Mouse (Mus musculus): ENCODE results near the gene Chrm3. TPM values are rescaled to one million over a fixed set of nuclear protein-coding genes. Genes with fewer than 3 reads are reported as not detected.
"Not testable (repeated sequence)": the region's sequence is repeated elsewhere in the genome, so short reads cannot be mapped to it uniquely, and the experiment has no call there.

The Chrm3 gene
- under 1 TPM; 0.11 to 0.20 TPM for polyA plus RNA-seq (2017; shearing (Covaris generic))

- ATAC-seq = no peak
These were observed at the start of gene Chrm3 for GRCm38 (mm10) chr13:10360777-10361176. Gene Chrm3 (minus strand): TSS chr13:10360847.

DNA sequence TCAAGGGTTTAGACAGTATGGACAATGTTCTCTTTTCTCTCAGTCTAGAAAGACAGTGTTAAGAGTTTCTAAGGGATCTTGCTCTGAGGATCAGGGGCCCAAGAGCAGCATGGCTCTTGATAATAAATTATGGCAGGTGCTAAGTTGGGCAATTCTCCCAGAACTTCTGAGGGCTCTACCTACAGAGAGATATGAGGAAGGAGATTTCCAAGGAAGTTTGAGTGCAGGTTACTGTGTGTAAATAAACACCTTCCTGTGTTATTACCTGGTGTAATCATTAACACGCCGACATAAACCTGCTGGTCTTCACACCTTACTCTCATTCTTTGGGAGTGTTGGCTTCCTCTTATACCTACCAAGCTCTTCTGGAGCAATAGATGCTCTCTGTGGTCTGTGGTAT, 33.7 kb upstream of the Chrm3 start:
- ATAC-seq = no peak

DNA sequence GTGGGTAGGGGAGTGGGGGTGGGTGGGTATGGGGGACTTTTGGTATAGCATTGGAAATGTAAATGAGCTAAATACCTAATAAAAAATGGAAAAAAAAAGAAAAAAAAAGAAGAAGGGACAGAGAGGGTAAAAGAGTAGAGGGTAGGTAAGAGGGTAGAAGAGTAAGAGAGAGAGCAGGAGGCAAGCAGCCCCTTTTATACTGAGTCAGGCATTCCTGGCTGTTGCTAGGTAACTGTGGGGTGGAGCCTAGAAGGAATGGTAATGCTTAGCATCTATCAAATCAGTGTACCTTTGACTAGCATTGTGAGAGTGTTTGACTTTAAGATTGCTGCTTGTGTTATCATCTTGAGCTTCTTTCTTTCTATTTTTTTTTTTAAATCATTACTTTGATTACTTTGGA, 14.8 kb upstream of the Chrm3 start:
- not testable (repeated sequence) for ATAC-seq

- no peak for ATAC-seq
These were observed 400 bp downstream of the Chrm3 start for GRCm38 (mm10) chr13:10360199-10360694.

- no peak for ATAC-seq
These were observed 990 bp downstream of the Chrm3 start for GRCm38 (mm10) chr13:10359516-10360198.

GRCm38 (mm10) chr13:10355796-10356195, 4.9 kb downstream of the Chrm3 start:
- ATAC-seq = no peak

GRCm38 (mm10) chr13:10354885-10355575, 5.6 kb downstream of the Chrm3 start:
- no peak for ATAC-seq

GRCm38 (mm10) chr13:10352141-10352540, 8.5 kb downstream of the Chrm3 start:
- ATAC-seq = no peak

DNA sequence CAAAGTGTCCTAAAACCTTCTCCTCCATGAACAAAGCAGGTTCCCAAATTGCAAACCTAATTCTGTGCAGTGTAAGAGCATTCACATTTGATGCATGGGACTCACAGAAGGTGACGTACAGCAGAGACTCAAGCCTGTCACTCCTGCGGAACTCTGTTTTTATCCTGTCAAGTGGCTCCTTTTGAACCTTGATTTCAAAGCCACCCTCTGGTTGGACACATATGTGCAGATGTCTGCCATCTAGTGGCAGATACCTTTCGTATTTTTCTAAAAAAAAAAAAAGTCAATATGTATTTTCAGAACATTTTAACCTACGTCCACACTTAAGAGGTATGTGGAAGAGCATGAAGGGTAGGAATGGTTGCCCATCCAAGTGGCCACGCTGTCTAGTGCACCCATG, 16.3 kb downstream of the Chrm3 start:
- peak; percentile 77 for ATAC-seq

DNA sequence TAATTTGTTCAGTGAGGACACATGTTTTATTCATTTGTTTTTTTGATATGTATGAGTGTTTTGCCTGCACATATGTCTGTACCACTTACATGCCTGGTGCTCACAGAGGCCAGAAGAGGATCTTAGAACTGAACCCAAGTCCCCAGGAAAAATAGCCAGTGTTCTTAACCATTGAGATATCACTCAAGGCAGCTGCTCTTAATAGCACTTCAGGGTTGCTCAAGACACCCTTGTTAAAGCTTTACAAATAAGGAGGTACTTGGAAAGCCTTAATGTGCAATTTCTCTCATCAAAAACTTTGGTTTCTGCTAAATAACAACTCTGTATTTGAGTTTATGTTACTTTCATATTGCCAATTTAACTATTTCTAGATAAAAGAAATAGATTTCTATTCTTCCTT, 25.1 kb downstream of the Chrm3 start:
- no peak for ATAC-seq

- no peak for ATAC-seq
These were observed 27.9 kb downstream of the Chrm3 start for GRCm38 (mm10) chr13:10332762-10333161.

- ATAC-seq = no peak
These were observed 50.8 kb downstream of the Chrm3 start for GRCm38 (mm10) chr13:10309811-10310210.

DNA sequence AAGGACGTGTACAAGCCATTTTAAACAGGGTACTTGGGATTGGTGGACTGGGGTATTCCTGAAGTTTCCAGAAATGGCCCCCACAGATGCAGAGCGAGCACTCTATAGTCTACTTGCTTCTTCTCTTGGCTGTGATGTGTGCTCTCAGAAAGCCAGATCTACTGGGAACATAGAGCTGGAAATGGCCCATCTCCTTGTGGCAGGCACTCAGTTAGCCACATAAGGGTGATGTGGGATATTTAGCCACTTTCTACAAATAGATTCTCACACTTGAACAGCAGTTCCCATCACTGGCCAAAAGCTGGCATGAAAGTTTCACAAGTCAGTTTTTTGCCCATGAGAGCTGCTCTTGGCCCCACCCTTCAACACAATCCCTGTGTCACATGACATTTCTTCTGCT, 65.5 kb downstream of the Chrm3 start:
- no peak for ATAC-seq

DNA sequence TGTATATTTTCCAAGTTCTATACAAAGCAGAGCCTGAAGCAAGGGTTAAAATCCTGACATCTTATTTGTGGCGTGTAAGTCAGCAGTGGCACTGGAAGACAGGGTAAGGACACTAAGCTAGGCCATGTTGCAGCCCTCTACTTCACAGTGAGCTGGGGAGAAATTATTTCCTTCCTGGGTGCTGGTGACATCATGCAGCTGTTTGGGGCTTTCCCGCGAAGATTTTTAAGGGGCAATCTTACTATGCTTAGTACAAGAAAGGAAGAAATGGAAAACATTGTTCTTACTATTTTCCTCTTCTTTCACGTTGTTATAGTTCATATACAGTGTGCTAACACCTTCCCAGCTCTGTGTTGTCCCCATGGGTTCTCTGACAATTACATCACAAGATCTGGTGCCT, 76.3 kb downstream of the Chrm3 start:
- no peak for ATAC-seq

GRCm38 (mm10) chr13:10274907-10275306, 85.7 kb downstream of the Chrm3 start:
- no peak for ATAC-seq

- no peak for ATAC-seq
These were observed 96.9 kb downstream of the Chrm3 start for GRCm38 (mm10) chr13:10263784-10264183.

DNA sequence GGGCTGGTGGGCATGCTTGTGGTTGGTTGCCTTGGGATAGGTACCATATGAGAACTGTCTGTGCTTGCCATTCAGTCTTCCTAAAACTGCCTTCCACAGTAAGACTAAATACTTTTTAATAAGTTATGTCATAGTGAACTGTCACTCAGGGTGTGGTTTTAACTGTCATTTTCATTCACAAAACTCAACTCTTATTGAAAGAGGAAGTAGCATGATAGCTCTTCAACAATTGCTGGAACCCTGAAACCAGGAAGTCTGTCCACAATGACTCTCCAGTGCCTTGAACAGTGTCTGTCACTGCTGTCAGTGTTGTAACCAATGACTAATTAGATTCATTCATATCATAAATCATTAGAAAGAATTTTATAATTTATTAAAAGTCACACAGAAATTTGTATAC, 107.6 kb downstream of the Chrm3 start:
- ATAC-seq = no peak

DNA sequence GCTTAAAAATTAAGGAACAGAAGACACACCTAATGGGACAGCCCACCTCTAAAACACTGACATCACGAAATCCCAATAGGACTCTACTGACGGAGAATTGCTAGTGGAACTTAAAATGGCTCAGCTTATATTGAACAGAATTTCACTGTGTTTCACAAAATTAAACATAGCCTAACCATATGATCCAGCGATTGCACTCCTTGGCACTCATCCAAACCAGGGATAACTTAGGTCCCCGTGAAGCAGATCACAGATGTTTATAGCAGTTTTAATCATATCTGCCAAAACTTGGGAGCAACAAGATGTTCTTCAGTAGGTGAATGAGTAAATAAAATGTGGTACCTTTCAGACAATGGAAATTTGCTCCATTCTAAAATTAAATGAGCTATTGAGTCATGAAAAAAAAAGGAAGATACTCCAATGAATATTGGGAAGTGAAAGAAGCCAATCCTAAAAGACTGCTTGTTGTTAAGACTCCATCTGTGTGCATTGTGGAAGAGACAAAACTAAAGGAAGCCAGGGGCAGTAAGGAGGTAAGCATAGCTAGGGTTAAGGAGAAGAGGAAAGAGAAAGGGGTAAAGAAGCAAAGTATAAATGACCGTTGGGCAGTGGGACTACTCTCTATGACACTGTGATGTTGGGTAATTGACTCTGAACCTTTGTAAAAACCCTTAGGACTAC, 109.0 kb downstream of the Chrm3 start:
- ATAC-seq = no peak

- no peak for ATAC-seq
These were observed 116.2 kb downstream of the Chrm3 start for GRCm38 (mm10) chr13:10244243-10244998.

- ATAC-seq = no peak
These were observed 120.4 kb downstream of the Chrm3 start for GRCm38 (mm10) chr13:10240238-10240637.

DNA sequence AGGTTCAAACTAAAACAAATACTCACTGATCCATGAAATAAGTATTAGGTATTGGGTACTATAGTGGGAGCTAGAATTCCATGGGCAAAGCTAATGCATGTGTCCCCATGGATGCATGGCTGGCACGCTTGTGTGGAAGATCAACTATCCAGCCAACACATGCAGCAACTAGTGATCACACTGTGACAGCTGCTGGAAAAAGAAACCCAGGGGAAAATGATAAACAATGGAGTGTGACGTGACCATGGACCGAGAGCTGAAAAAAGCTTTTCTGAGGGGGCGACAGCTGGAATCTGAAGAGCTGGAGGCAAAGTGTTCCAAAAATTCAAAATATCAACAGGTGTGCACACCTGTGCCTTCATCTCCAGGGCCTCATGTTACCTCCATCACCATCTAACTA, 120.8 kb downstream of the Chrm3 start:
- no peak for ATAC-seq

- no peak for ATAC-seq
These were observed 123.0 kb downstream of the Chrm3 start for GRCm38 (mm10) chr13:10237616-10238015.

- no peak for ATAC-seq
These were observed 124.4 kb downstream of the Chrm3 start for GRCm38 (mm10) chr13:10236279-10236678.

Measured in activated CD4-positive, CD25-positive, alpha-beta regulatory T cell, adult 4 months (primary cell).